Mouse (Mus musculus) lung, postnatal 25 days (tissue): Measurements from ENCODE around the gene Tax1bp3.

ENCODE experiments used
- DNase-seq: peaks from one replicate; pipeline ENCODE4 v3.0.0; 2022; ENCODE audit warnings: low spot score

Tax1bp3 gene

DNA sequence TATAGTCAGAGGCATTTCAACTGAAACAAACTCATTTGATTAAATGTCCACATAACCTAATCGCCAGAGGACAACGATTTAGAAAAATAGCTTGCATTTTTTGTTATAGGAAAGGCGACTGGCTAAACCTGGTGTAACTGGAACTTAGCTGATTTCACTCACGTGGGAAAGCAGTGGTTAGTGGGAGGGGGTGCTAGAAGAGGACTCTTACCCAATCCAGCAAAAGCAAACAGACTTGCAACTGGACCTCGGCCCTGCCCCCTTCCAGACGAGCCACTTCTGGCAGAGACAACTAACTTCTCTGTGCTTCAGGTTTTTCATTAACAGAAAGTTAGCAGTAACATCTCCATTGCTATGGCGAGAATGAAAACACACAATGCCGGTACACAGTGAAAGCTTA lies 1.3 kb upstream of the Tax1bp3 start:
- DNase-seq, result peak; percentile 90

GRCm38 (mm10) chr11:73176186-73176585 lies 697 bp upstream of the Tax1bp3 start:
- no peak for DNase-seq

GRCm38 (mm10) chr11:73177509-73177875 lies 609 bp downstream of the Tax1bp3 start:
- peak; percentile 88 for DNase-seq

DNA sequence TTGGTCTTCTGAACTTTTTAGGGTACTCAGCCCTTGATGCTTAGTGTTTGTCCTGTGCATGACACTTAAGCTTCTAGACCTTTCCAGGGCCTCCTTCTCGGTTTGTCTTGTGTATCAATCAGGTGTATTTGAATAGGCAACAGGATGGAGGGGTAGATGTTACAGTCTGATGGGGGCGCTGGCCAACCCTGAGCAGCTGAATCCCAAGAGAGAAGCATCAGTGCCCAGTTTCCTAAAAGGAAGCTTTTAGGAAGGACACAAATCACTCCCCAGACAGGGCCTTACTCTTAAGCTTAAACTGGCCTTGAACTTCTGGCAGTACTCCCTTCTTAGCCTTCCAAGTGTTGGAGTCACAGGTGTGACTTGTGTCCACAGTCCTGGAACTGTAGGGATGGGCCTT lies 1.0 kb downstream of the Tax1bp3 start:
- DNase-seq, result no peak

- no peak for DNase-seq
Measured at GRCm38 (mm10) chr11:73185872-73186615, 9.2 kb downstream of the Tax1bp3 start.

GRCm38 (mm10) chr11:73187231-73187630 lies 10.3 kb downstream of the Tax1bp3 start:
- no peak for DNase-seq

GRCm38 (mm10) chr11:73193047-73193446 lies 16.2 kb downstream of the Tax1bp3 start:
- DNase-seq, result no peak

GRCm38 (mm10) chr11:73194444-73194843 lies 17.6 kb downstream of the Tax1bp3 start:
- no peak for DNase-seq

DNA sequence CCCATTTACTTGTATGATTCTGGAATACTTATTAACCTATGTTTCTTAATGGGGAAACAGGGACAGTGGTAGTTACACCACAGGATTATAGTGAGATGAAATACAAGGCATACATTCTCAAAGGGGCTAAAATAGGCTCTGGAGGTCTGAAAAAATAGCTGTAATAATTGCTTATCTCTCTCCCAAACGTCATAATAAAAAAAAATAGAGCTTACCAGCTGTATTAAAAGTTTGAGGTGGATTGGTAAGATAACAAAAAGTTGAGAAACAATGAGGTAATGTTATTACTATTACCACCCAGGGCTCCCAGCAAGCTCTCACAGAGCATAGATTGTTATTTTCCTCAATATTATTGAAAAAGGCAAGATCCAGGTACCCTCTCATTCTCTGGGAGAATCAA lies 21.3 kb downstream of the Tax1bp3 start:
- no peak for DNase-seq

DNA sequence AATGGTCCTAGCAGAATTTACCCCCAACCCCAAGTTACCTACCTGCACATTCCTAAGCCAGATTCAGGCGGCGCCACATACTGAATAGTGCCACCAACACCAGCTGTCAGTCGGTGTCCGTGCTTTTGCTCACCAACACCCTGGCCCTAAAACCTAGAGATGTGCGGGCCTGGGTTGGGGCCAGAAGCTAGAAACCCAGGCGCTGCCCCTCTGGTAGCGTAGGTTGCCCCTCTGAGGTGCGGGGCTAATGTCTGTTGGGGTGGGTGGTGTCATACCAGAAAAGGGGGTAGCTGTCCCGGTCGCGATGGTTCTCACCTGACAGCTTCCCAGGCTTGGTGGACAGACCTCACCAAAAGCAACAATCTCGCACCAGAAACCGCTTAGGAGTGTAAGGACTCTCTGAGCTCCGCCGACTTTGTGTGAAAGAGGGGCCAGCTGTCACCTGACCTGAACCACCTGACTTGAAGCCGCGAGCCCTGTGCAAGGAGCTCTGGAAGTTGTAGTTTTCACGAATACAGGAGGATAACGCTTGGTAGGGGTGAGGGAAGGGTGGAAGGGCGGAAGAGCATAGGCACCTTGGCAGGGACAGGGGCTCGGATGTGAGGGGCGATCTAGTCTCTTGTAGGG lies 21.8 kb downstream of the Tax1bp3 start, which contains the start of gene Ctns:
Gene Ctns (minus strand): TSS at position 440 of the 627 bp plus-strand sequence.
- peak; percentile 92 for DNase-seq

DNA sequence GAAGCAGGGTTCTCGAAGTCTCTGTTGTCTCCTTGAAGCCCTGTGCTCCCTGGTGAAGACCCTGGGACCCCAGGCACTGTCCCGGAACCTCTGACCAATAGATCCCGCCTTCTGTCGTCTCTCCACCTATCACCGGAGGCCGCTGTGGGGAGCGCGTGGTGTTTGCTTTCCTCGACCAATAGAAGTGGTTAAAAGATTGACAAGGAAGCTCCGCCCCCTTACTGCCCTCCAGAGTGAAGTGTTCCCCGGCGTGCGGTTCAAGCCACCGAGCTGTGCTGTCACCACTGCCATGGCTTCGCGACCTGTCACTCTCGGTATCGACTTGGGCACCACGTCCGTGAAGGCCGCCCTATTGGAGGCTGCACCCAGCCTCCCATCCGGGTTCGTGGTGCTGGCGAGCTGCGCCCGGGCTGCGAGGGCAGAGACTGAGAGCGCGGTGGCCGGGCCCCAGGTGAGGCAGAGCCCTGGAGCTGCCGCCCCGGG lies 22.4 kb downstream of the Tax1bp3 start, which contains the start of gene Shpk:
Gene Shpk (plus strand): TSS at position 231 of the 483 bp plus-strand sequence.
- peak; percentile 97 for DNase-seq

GRCm38 (mm10) chr11:73199879-73200278 lies 23.0 kb downstream of the Tax1bp3 start:
- no peak for DNase-seq

- no peak for DNase-seq
Measured at GRCm38 (mm10) chr11:73201021-73201420, 24.1 kb downstream of the Tax1bp3 start.

DNA sequence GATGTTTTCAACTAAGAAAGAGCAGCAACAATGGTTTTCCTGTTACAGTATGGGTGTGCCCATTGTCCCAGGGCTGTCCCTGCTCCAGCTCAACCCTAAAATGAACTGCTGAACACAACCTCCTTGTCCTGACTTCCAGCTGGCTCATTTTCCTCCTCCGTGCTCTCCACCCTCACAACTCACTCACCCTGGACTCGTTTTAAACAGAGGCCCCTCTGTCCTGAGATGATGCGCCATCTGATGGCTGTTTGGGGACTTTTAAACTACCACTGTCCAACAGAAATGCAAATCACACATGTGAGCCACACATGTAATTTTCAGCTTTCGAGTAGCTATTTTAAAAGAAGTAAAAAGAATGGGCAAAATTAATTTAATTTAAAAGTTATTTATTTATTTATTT lies 24.7 kb downstream of the Tax1bp3 start:
- DNase-seq, result no peak

GRCm38 (mm10) chr11:73203895-73204294 lies 27.0 kb downstream of the Tax1bp3 start:
- no peak for DNase-seq

- no peak for DNase-seq
Measured at GRCm38 (mm10) chr11:73205194-73205593, 28.3 kb downstream of the Tax1bp3 start.

DNA sequence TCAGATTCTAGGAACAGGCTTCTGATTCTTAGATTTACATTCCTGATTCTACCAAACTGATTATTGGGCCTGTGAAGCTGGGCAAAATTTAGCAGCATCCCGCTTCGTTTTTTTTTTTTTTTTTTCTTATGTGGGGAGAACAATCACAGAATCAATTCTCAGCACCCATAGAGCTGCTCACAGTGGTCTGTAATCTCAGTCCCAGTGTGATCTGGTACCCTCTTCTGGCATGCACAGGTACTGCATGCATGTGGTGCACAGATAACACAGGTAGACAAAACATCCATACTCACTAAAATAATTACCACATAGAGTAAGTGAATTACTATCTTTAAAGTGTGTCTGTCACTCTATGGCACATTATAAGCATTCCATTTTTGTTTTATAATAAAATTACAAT lies 30.7 kb downstream of the Tax1bp3 start:
- no peak for DNase-seq

GRCm38 (mm10) chr11:73213956-73214355 lies 37.1 kb downstream of the Tax1bp3 start:
- no peak for DNase-seq

DNA sequence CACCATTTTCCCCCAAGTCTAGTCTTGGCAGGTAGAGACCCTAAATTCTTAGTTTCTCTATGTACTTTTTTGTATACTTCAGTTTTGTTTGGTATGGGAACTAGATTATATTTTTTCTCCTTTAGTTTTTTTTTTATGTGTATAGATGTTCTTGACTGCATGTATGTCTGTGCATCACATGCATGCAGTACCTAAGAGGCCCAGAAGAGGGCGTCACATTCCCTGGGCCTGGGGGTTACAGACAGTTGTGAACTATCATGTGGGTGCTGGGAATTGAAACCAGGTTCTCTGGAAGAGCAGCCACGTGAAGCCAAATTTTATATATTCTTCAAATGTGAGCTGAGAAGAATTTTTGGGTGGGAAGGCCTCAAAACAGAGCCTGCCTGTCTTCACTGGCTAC lies 42.8 kb downstream of the Tax1bp3 start:
- no peak for DNase-seq

DNA sequence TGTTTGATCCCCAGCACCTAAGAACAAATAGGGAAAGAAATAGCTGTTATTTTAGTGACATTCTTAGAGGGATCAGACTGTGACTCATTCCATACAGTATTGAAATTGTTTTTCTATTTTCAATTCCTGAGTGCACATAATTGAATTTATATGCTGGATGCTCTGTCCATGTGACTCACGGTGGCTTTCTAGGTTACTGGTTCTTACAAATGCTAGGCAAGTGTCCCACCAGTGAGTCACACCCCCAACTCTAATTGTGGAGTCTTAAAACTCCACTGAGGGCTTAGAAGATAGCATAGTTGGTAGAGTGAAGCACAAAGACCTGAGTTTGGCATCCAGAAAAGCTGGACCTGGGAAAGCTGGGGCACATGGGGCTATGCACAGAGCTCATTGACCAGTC lies 43.8 kb downstream of the Tax1bp3 start:
- DNase-seq, result no peak

DNA sequence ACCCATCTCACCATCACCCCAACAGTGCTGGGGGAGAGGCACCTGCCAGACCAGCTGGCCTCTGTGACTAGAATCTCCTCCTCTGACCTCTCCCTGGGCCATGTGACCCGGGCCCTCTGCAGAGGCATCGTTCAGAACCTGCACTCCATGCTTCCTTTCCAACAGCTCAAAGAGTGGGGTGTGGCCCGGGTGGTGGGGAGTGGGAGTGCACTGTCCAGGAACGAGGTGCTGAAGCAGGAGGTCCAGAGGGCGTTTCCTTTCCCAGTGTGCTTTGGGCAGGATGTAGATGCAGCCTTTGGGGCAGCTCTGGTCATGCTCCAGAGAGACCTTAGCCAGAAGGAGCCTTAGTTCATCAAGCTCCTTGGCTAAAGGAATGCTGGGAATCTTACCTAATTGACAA lies 46.0 kb downstream of the Tax1bp3 start:
- DNase-seq, result no peak

- peak; percentile 39 for DNase-seq
Measured at GRCm38 (mm10) chr11:73223966-73224365, 47.1 kb downstream of the Tax1bp3 start.

DNA sequence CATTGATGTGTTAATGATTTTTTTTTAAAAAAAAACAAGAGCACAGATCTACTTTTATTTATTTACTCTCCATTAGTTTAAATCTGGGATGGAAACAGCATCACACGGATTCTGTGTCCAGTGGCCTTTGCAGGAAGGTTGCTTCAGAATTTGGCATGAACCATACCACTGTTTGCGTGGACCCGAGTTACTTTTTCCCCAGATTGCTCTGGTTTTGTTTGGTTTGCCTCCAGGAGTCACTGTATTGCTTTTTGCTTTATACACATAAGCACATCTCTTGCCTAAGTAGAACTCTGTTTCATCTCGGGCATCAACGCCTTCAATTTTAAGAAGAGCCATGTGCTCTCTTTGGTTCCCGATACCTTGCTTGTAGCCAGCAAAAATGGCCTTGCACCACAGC lies 49.0 kb downstream of the Tax1bp3 start:
- DNase-seq, result no peak

DNA sequence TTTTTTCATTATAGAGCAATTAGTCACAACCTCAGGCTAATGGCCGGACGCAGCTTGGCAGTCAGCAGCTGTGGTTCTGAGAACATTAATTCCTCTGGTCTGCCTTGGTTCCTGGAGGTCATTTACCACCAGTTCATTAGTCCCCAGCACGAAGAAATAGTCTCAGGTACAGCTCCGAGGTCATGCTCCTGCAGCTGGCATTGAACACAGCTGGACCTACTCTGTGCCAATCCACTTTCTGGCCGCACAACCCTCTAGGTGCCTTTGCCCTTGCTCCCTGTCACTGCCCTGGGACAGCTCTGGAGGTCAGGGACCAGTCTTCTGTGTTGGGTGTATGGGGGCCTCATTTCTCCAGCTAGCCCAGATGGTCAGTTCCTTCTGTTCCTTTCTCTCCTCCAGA lies 52.0 kb downstream of the Tax1bp3 start:
- DNase-seq, result no peak
